ENCODE assay signal across 28 mouse cellular contexts in genomic region chr3:66486658-66487057, GRCm38 (mm10).
DNase-seq lines count a peak whose midpoint lies in the region; ATAC-seq lines count a peak whose summit lies in the region.
"Had no signal": no experiment of that assay in that cellular context is flagged by ENCODE, and none has a peak within 500 bp of the region (broad histone marks: within the 10 kb centered on the region; RNA-seq: fewer than 3 reads in every experiment).

No protein-coding gene starts in this region.

- H3K4me3 ChIP-seq in liver, embryonic 11.5 days (ENCODE audit: low read depth, low read length) = no peak overlapping the region
- H3K4me3 ChIP-seq in liver, embryonic 16.5 days (ENCODE audit: low read depth, low read length) = no peak overlapping the region
- no peak overlapping the region for H3K4me3 ChIP-seq in hindbrain, embryonic 12.5 days
- H3K4me3 ChIP-seq in intestine, embryonic 16.5 days (ENCODE audit: low read length) = no peak overlapping the region
- H3K4me3 ChIP-seq: embryonic facial prominence, embryonic 13.5 days; forebrain, embryonic 12.5 days; limb, embryonic 10.5 days; limb, embryonic 15.5 days; lung, embryonic 15.5 days; megakaryocyte, embryonic 14.5 days; midbrain, embryonic 13.5 days; neural tube, embryonic 13.5 days had no signal

- H3K4me1 ChIP-seq in liver, embryonic 11.5 days (replicated peaks; ENCODE audit: control insufficient read depth, insufficient read depth, low read length) = peaks cover 12% of the 10 kb centered on the region
- H3K4me1 ChIP-seq in liver, embryonic 16.5 days (ENCODE audit: control insufficient read depth, low read depth, low read length) = peaks cover 32% of the 10 kb centered on the region
- peaks cover 4% of the 10 kb centered on the region; the same call in 1 of the 2 replicates for H3K4me1 ChIP-seq in hindbrain, embryonic 12.5 days
- H3K4me1 ChIP-seq in intestine, embryonic 16.5 days (ENCODE audit: control insufficient read depth, insufficient read depth, low read length) = no peaks in the 10 kb centered on the region
- H3K4me1 ChIP-seq: embryonic facial prominence, embryonic 13.5 days; limb, embryonic 15.5 days; lung, embryonic 15.5 days had no signal

- no peaks in the 10 kb centered on the region for H3K36me3 ChIP-seq in liver, embryonic 11.5 days (ENCODE audit: control insufficient read depth, insufficient read depth, low read length)
- H3K36me3 ChIP-seq in liver, embryonic 16.5 days (ENCODE audit: control insufficient read depth, insufficient read depth) = no peaks in the 10 kb centered on the region
- no peaks in the 10 kb centered on the region for H3K36me3 ChIP-seq in hindbrain, embryonic 12.5 days
- no peaks in the 10 kb centered on the region for H3K36me3 ChIP-seq in intestine, embryonic 16.5 days (ENCODE audit: control insufficient read depth, insufficient read depth, low read length)
- H3K36me3 ChIP-seq: embryonic facial prominence, embryonic 13.5 days; forebrain, embryonic 12.5 days; limb, embryonic 10.5 days; limb, embryonic 15.5 days; lung, embryonic 15.5 days; midbrain, embryonic 13.5 days; neural tube, embryonic 13.5 days had no signal

- DNase-seq in 3T3-L1 (ENCODE audit: low read depth, low spot score) = peak; percentile 51
- peak; percentile 37 for DNase-seq in c-Kit-negative CD71-positive TER-119-positive erythroid progenitor cells, embryonic 14.5 days (ENCODE audit: low read depth, low spot score)
- no peak for DNase-seq in liver, embryonic 11.5 days (ENCODE audit: low spot score)
- DNase-seq: adrenal gland, postnatal 10 days; B cell, adult 2 months; cerebellum, adult 11-12 months; cerebellum, adult 9-11 months; forebrain, postnatal 0 days; gastrocnemius, postnatal 10 days; kidney, adult 8-10 months; kidney, postnatal 10 days; layer of hippocampus, adult 9-11 months; right cerebral cortex, postnatal 4 days had no signal

- H3K27ac ChIP-seq in liver, embryonic 11.5 days (ENCODE audit: low read depth, low read length) = no peak overlapping the region
- peak overlapping the region; percentile 78 for H3K27ac ChIP-seq in liver, embryonic 16.5 days (ENCODE audit: low read length)
- H3K27ac ChIP-seq in hindbrain, embryonic 12.5 days = no peak overlapping the region
- no peak overlapping the region for H3K27ac ChIP-seq in intestine, embryonic 16.5 days (ENCODE audit: low read length)
- H3K27ac ChIP-seq: embryonic facial prominence, embryonic 13.5 days; forebrain, embryonic 12.5 days; limb, embryonic 10.5 days; limb, embryonic 15.5 days; lung, embryonic 15.5 days; midbrain, embryonic 13.5 days; neural tube, embryonic 13.5 days had no signal

- H3K9ac ChIP-seq in liver, embryonic 11.5 days (ENCODE audit: low read depth, low read length) = no peak overlapping the region
- no peak overlapping the region for H3K9ac ChIP-seq in liver, embryonic 16.5 days (ENCODE audit: low read depth, low read length)
- no peak overlapping the region for H3K9ac ChIP-seq in hindbrain, embryonic 12.5 days
- H3K9ac ChIP-seq in intestine, embryonic 16.5 days (ENCODE audit: low read depth, low read length) = no peak overlapping the region
- H3K9ac ChIP-seq: embryonic facial prominence, embryonic 13.5 days; forebrain, embryonic 12.5 days; forebrain, postnatal 0 days; limb, embryonic 15.5 days; lung, embryonic 15.5 days; midbrain, embryonic 13.5 days; neural tube, embryonic 13.5 days had no signal

- no peaks in the 10 kb centered on the region for H3K27me3 ChIP-seq in liver, embryonic 11.5 days (replicated peaks; ENCODE audit: control insufficient read depth, insufficient read depth, low read length)
- H3K27me3 ChIP-seq in liver, embryonic 16.5 days (ENCODE audit: control insufficient read depth, insufficient read depth, low read depth, low read length) = no peaks in the 10 kb centered on the region
- H3K27me3 ChIP-seq in hindbrain, embryonic 12.5 days = no peaks in the 10 kb centered on the region
- H3K27me3 ChIP-seq in intestine, embryonic 16.5 days (replicated peaks; ENCODE audit: control insufficient read depth, insufficient read depth, low read length) = no peaks in the 10 kb centered on the region
- H3K27me3 ChIP-seq: CH12.LX; limb, embryonic 15.5 days; lung, embryonic 15.5 days; megakaryocyte, embryonic 14.5 days; midbrain, embryonic 13.5 days; neural tube, embryonic 13.5 days had no signal

- no peaks in the 10 kb centered on the region for H3K9me3 ChIP-seq in liver, embryonic 11.5 days (ENCODE audit: control insufficient read depth, low read length)
- no peaks in the 10 kb centered on the region for H3K9me3 ChIP-seq in liver, embryonic 16.5 days (replicated peaks; ENCODE audit: control insufficient read depth, low read length)
- H3K9me3 ChIP-seq in hindbrain, embryonic 12.5 days (replicated peaks) = no peaks in the 10 kb centered on the region
- no peaks in the 10 kb centered on the region for H3K9me3 ChIP-seq in intestine, embryonic 16.5 days (ENCODE audit: control insufficient read depth, low read length)
- H3K9me3 ChIP-seq: embryonic facial prominence, embryonic 13.5 days; forebrain, embryonic 12.5 days; limb, embryonic 10.5 days; limb, embryonic 15.5 days; lung, embryonic 15.5 days; megakaryocyte, embryonic 14.5 days; midbrain, embryonic 13.5 days; neural tube, embryonic 13.5 days had no signal

- ATAC-seq in liver, embryonic 11.5 days (replicated peaks; ENCODE audit: low FRiP score) = peak; percentile 61
- peak; percentile 61 for ATAC-seq in liver, embryonic 16.5 days (ENCODE audit: low read depth)
- ATAC-seq in hindbrain, embryonic 12.5 days (ENCODE audit: low FRiP score) = no peak
- no peak for ATAC-seq in intestine, embryonic 16.5 days
- no peak for ATAC-seq in megakaryocyte, adult 5-6 weeks (ENCODE audit: poor library complexity, severe bottlenecking)
- ATAC-seq: forebrain, postnatal 0 days; hindbrain, embryonic 16.5 days; midbrain, embryonic 13.5 days had no signal

- no peak overlapping the region for H3K4me2 ChIP-seq in liver, embryonic 11.5 days
- no peak overlapping the region for H3K4me2 ChIP-seq in liver, embryonic 16.5 days (ENCODE audit: low read depth, low read length)
- H3K4me2 ChIP-seq in hindbrain, embryonic 12.5 days (replicated peaks) = no peak overlapping the region
- no peak overlapping the region for H3K4me2 ChIP-seq in intestine, embryonic 16.5 days (ENCODE audit: low read depth, low read length)
- H3K4me2 ChIP-seq: embryonic facial prominence, embryonic 13.5 days; forebrain, embryonic 12.5 days; heart, embryonic 11.5 days; limb, embryonic 15.5 days; lung, embryonic 15.5 days; midbrain, embryonic 13.5 days; neural tube, embryonic 13.5 days had no signal

Comparison
In these comparisons a context has a peak if more than half of its experiments do, and no peak if none do; other contexts are left out.
1. ATAC-seq: peak in liver, embryonic 11.5 days (single experiment) and liver, embryonic 16.5 days (single experiment); none in hindbrain, embryonic 12.5 days (single experiment), intestine, embryonic 16.5 days (single experiment) and megakaryocyte, adult 5-6 weeks (single experiment).